Mouse (Mus musculus) limb, embryonic 10.5 days (tissue): ENCODE measurements around the gene Slc44a2. TPM values are rescaled to one million over a fixed set of nuclear protein-coding genes. Genes with fewer than 3 reads are reported as not detected.
"Not testable (repeated sequence)": the region's sequence is repeated elsewhere in the genome, so short reads cannot be mapped to it uniquely, and the experiment has no call there.

Source experiments
- DNase-seq: peaks from one replicate; pipeline ENCODE4 v3.0.0-alpha.2; 2017; ENCODE audit warnings: low spot score
- H3K27ac ChIP-seq: fragments of 300-500 bp; sonication (generic); 2 replicates; pipeline ENCODE4 v1.5.1; 2016; ENCODE audit warnings: mild to moderate bottlenecking
- H3K27me3 ChIP-seq: fragments of 300-500 bp; sonication (generic); 2 replicates; pipeline ENCODE4 v1.6.1; 2016; ENCODE audit warnings: low read depth, mild to moderate bottlenecking; ENCODE audit not compliant: poor library complexity, severe bottlenecking
- H3K36me3 ChIP-seq: fragments of 300-500 bp; sonication (generic); 2 replicates; pipeline ENCODE4 v1.6.1; 2016; ENCODE audit warnings: mild to moderate bottlenecking, moderate library complexity
- H3K4me1 ChIP-seq: fragments of 300-500 bp; sonication (generic); 2 replicates; pipeline ENCODE4 v1.6.1; 2016
- H3K4me3 ChIP-seq: fragments of 300-500 bp; sonication (generic); 2 replicates; pipeline ENCODE4 v1.5.1; 2016; ENCODE audit warnings: mild to moderate bottlenecking, moderate library complexity
- H3K9me3 ChIP-seq: fragments of 300-500 bp; sonication (generic); replicated peaks from 2 replicates; pipeline ENCODE4 v1.6.1; 2016; ENCODE audit warnings: mild to moderate bottlenecking
- WGBS: fragments of 180-500 bp; shearing (Covaris S2); methylation state at CpG from one replicate; pipeline ENCODE4 v1.1.7; 2016; 5-methylcytosine and 5-hydroxymethylcytosine counted together
- polyA plus RNA-seq: library from polyadenylated mRNA; unstranded; fragments of >200 nt; fragmentation: Nextera tagmentation; extraction: Ambion mirVana; gene quantifications from 2 replicates; pipeline ENCODE4 v1.2.1, GENCODE M21; 2016

The Slc44a2 gene
- polyA plus RNA-seq, 1 experiment from 2014 or later: 81.1 TPM

DNA sequence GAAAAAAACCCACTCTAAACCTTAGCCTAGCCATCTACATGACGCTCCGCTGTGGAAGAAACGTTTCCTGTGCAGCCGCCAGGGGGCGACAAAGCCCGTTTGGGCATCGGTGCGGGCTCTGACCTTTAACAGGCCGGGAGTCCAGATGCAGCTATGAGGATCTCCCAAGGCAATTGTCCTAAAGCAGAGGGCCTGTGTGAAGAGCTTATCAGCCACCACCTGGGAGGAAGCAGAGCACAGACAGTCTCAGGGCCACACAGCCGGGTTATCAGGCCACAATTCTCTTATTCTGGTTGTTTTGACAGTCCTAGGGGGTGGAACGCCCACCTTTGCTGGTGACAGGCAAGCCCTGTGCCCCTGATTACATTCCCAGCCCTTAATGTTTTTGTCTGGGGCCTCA lies 7.1 kb upstream of the Slc44a2 start:
- H3K27me3 ChIP-seq: peaks cover 37% of the 10 kb centered on the region
- H3K4me3 ChIP-seq: no peak overlapping the region
- no peaks in the 10 kb centered on the region for H3K9me3 ChIP-seq
- peaks cover 11% of the 10 kb centered on the region; the same call in 1 of the 2 replicates for H3K4me1 ChIP-seq
- no peak overlapping the region for H3K27ac ChIP-seq
- 8% methylated on average over 11 of the region's 11 CpGs for WGBS
- peak; percentile 96 for DNase-seq
- no peaks in the 10 kb centered on the region for H3K36me3 ChIP-seq

DNA sequence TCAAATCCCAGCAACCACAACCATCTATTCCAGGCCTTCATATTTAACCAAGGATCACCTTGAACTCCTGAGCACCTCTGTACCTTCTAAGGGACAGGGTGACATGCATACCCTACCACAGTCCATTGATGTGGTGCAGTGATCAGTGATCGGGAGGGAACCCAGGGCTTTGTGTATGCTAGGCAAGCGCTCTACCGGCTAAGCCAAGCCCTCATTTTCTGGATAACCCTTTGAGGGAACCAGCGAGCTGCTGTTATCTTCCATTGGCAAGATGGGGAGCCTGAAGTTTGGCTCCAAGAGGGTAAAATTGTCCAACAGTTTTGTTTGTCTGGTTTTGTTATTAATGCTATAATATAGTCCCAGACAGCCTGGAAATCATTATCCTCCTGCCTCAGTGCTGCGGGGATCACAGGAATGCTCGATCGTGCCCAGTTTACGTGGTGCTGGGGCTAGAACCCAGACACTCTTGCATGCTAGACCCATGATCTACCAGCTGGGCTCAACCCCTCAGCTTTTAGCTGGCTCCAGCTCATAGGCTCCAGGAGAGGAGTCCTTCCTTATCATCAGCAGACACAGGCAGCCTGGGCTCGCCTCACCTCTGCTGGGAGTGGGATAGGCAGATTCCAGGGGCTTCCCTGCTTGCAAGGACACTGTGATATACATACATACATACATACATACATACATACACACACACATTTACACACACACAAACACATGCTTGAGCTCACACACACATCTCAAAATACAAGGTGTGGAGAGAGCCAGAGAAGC lies 5.9 kb upstream of the Slc44a2 start:
- WGBS: 84% methylated on average over 9 of the region's 9 CpGs
- no peaks in the 10 kb centered on the region for H3K36me3 ChIP-seq
- H3K4me1 ChIP-seq: peaks cover 7% of the 10 kb centered on the region; the same call in 1 of the 2 replicates
- no peak overlapping the region for H3K27ac ChIP-seq
- H3K4me3 ChIP-seq: no peak overlapping the region
- no peaks in the 10 kb centered on the region for H3K9me3 ChIP-seq
- peaks cover 33% of the 10 kb centered on the region for H3K27me3 ChIP-seq
- DNase-seq: no peak

DNA sequence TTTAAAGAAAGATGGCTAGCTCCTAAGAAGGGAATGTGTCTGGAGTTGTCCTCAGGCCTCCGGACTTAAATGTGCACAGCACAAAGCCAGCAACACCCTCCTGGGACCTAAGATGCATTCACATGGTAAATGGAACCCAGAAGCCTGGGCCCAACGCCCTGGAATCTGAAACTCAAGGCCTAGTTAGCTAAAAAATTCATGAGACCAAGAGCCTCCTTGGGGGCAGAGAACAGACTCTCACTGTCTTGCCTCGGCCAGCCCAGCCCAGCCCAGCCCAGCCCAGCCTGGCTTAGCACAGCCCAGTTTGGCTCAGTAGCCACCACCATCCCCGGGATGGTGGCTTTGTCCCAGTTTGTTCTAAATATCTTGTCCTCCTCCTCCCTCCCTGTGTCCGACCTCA lies 5.1 kb upstream of the Slc44a2 start:
- Histone ChIP-seq H3K4me3 (no peak overlapping the region), H3K9me3 (no peaks in the 10 kb centered on the region), H3K36me3 (no peaks in the 10 kb centered on the region), H3K27ac (no peak overlapping the region), H3K27me3 (peaks cover 27% of the 10 kb centered on the region), H3K4me1 (peaks cover 10% of the 10 kb centered on the region; the same call in 1 of the 2 replicates)
- 60% methylated on average over 5 of the region's 5 CpGs for WGBS
- no peak for DNase-seq

DNA sequence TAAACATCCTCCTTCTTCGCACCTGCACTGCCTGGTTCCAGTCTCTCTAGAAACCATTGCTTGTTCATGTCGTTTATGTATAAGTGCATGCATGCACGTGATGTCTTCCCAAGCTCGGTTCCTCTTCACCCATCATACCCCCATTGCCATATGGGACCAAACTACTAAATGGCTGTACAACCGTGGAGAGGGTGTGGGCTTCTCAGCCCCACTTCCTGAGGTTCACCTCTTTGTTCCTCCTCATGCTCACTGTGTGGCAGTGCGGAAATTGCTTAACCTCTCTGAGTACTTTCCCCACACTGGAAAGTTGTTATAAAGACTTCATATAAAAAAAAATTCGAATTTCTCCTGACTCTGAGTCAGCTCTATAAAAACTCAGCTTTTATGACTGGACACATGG lies 3.8 kb upstream of the Slc44a2 start:
- no peak for DNase-seq
- Histone ChIP-seq H3K36me3 (no peaks in the 10 kb centered on the region), H3K27me3 (peaks cover 16% of the 10 kb centered on the region), H3K9me3 (no peaks in the 10 kb centered on the region), H3K27ac (no peak overlapping the region), H3K4me1 (peaks cover 22% of the 10 kb centered on the region), H3K4me3 (no peak overlapping the region)
- WGBS: 73% methylated on average over 7 of the region's 7 CpGs

DNA sequence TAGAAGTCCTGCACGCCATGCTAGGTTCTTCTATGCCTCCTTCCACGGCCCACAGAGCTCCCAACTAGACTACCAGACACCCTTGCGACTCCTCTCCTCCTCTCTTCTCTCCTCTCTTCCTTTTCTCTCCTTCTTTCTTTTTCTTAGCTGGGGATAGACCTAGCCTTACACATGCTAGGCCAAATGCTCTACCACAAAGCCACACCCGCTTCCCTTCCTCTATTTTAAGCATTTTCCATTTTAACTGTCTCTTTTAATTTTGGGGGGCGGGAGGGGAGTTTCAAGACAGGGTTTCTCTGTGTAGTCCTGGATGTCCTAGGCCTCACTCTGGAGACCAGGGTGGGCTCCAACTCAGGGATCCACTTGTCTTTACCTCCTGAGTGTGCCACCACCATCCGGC lies 1.7 kb upstream of the Slc44a2 start:
- H3K27me3 ChIP-seq: no peaks in the 10 kb centered on the region
- H3K9me3 ChIP-seq: no peaks in the 10 kb centered on the region
- 91% methylated on average over 6 of the region's 6 CpGs for WGBS
- no peak overlapping the region for H3K4me3 ChIP-seq
- peaks cover 24% of the 10 kb centered on the region for H3K4me1 ChIP-seq
- no peak overlapping the region for H3K27ac ChIP-seq
- no peaks in the 10 kb centered on the region for H3K36me3 ChIP-seq
- no peak for DNase-seq

DNA sequence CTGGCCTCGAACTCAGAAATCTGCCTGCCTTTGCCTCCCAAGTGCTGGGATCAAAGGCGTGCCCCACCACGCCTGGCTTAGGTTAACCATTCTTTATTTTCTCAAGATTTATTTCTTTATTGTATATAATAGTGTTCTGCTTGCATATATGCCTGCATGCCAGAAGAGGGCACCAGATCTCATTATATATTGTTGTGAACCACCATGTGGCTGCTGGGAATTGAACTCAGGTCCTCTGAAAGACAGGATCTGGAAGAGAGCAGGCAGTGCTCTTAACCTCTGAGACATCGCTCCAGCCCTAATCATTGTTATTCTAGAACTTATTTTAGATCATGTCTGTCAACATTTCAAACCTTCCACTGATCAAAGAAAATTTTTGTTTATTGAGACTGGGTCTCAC lies 995 bp upstream of the Slc44a2 start:
- Histone ChIP-seq H3K9me3 (no peaks in the 10 kb centered on the region), H3K36me3 (peaks cover 5% of the 10 kb centered on the region), H3K27ac (no peak overlapping the region), H3K27me3 (no peaks in the 10 kb centered on the region), H3K4me1 (peaks cover 24% of the 10 kb centered on the region), H3K4me3 (no peak overlapping the region)
- DNase-seq: no peak
- WGBS: 88% methylated on average over 4 of the region's 4 CpGs

DNA sequence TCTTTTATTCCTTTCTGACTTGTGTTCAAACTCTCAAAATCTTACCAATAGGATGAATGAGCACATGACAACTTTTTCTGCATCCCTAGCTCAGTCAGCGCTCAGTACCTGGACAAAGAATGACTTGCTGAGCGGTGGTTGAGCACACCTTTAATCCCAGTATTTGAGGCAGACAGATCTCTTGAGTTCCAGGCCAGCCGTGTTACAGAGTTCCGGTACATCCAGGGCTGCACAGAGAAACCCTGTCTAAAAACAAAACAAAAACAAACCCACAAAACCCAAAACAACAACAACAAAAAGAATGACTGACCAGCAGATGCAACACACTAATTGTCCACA lies 249 bp upstream of the Slc44a2 start:
- WGBS: 36% methylated on average over 4 of the region's 4 CpGs
- H3K9me3 ChIP-seq: no peaks in the 10 kb centered on the region
- peak overlapping the region; percentile 87 for H3K27ac ChIP-seq
- H3K36me3 ChIP-seq: peaks cover 11% of the 10 kb centered on the region
- no peaks in the 10 kb centered on the region for H3K27me3 ChIP-seq
- H3K4me1 ChIP-seq: peaks cover 24% of the 10 kb centered on the region
- H3K4me3 ChIP-seq: peak overlapping the region; percentile 80
- DNase-seq: no peak

DNA sequence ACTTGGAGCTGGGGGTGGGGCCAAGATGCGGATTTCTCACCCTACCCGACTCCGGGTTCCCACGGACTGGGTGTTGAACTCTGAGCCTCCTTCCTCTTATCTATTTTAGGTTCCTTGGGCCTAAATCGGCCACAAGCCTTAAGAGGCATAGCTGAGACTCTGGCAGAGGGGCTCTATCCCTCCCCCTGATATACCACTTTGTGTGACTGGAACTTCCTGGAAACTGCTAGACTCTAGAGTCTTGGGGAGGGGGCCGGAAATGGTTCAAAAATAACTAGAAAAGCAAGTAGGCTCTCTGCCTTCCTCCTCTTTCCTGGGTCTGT lies 976 bp downstream of the Slc44a2 start:
- WGBS: 16% methylated on average over 6 of the region's 6 CpGs
- H3K36me3 ChIP-seq: peaks cover 19% of the 10 kb centered on the region
- DNase-seq: no peak

DNA sequence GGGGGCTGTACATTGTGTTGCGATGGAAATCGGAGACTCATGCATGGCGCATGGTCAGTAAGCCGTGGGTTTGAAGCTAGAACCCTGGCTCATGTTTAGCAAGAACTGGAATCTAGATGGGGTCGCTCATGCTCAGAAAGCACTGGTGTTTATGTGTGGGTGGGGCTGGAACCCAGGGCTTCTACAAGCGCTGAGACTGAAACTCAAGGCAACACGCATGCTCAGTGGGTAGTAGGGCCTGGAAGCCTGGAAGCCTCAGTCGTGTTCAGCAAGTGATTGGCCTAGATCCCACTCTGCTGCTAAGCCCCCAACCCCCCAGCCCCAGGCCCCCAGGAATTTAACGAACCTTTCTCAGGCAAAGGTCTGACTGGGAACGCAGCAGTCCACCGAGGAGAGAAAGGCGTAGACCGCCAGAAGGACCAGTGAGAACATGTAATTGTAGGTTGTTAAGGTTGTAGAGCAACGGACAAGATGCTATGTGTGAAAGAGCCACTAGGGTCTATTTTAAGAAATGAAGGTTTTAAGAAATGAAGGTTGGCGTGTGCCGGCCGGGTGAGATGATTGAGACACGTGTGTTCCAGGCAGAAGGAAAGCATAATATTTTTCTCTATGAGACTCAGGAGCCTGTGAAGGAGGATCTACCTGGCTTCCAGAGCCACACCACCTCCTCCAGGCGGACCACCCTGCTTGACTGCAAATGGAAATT lies 1.9 kb downstream of the Slc44a2 start:
- 87% methylated on average over 19 of the region's 19 CpGs for WGBS
- H3K4me1 ChIP-seq: peaks cover 24% of the 10 kb centered on the region
- no peaks in the 10 kb centered on the region for H3K27me3 ChIP-seq
- DNase-seq: no peak
- H3K27ac ChIP-seq: no peak overlapping the region
- H3K36me3 ChIP-seq: peaks cover 21% of the 10 kb centered on the region
- H3K9me3 ChIP-seq: no peaks in the 10 kb centered on the region
- peak overlapping the region; percentile 80 for H3K4me3 ChIP-seq

More for the DNA sequence above, 976 bp downstream of the Slc44a2 start:
- Histone ChIP-seq H3K4me3 (peak overlapping the region; percentile 80), H3K27ac (peak overlapping the region; percentile 87), H3K27me3 (no peaks in the 10 kb centered on the region), H3K9me3 (no peaks in the 10 kb centered on the region), H3K4me1 (peaks cover 24% of the 10 kb centered on the region)

DNA sequence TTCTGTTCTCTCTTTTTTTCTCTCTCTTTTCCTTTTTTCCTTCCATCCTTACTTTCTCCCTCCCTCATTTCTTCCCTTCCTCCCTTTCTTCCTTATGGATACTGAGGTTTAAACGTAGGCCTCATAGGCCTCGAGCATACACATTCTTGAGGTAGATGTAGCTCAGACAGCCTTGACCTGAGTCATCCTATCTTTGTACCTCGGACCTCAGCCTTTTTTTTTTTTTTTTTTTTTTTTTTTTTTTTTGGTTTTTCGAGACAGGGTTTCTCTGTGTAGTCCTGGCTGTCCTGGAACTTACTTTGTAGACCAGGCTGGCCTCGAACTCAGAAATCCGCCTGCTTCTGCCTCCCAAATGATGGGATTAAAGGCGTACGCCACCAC lies 2.4 kb downstream of the Slc44a2 start:
- WGBS: 93% methylated on average over 8 of the region's 8 CpGs
- not testable (repeated sequence) for H3K9me3 ChIP-seq, H3K27me3 ChIP-seq, DNase-seq, H3K4me3 ChIP-seq, H3K27ac ChIP-seq
- H3K36me3 ChIP-seq: peaks cover 21% of the 10 kb centered on the region
- peaks cover 24% of the 10 kb centered on the region for H3K4me1 ChIP-seq

DNA sequence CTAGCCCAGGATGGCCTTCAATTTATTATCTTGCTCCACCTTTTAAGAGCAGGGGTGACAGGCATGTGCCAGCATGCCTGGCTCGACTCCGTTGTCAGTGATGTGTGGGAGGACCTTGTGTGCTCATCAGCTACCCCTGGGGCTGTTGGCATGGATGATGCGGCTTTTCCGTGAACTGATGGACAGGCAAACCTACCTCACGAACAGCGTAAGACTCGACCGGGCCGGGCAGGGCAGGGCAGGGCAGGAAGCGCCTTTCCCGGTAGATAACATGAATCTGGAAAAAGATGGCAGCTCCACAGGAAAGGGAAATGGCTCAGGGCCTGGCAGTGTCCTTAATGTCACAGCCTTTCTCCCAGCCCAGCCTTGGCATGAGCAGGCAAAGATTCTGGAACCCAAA lies 3.8 kb downstream of the Slc44a2 start:
- 87% methylated on average over 11 of the region's 11 CpGs for WGBS
- H3K4me3 ChIP-seq: no peak overlapping the region
- DNase-seq: no peak
- H3K27me3 ChIP-seq: no peaks in the 10 kb centered on the region
- no peak overlapping the region for H3K27ac ChIP-seq
- H3K4me1 ChIP-seq: peaks cover 24% of the 10 kb centered on the region
- H3K36me3 ChIP-seq: peaks cover 22% of the 10 kb centered on the region
- H3K9me3 ChIP-seq: no peaks in the 10 kb centered on the region

DNA sequence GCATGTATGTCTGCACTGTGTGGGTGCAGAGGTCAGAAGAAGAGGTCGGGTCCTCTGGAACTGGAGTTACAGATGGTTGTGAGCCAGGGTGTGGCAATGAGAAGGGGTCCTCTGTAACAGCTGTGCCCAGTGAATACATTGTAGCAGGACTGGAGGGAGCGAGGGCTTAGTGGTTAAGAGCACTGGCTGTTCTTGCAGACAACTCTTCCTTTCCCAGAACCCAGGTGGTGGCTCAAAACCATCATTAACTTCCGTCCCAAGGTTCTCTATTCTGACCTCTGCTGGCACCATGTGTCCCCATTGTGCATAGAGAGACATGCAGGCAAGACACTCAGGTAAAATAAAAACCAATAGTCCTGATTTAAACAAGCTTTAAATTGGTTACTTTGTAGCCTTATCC lies 7.1 kb downstream of the Slc44a2 start:
- 80% methylated on average over 3 of the region's 3 CpGs for WGBS
- Histone ChIP-seq H3K9me3 (no peaks in the 10 kb centered on the region), H3K27ac (no peak overlapping the region)

DNA sequence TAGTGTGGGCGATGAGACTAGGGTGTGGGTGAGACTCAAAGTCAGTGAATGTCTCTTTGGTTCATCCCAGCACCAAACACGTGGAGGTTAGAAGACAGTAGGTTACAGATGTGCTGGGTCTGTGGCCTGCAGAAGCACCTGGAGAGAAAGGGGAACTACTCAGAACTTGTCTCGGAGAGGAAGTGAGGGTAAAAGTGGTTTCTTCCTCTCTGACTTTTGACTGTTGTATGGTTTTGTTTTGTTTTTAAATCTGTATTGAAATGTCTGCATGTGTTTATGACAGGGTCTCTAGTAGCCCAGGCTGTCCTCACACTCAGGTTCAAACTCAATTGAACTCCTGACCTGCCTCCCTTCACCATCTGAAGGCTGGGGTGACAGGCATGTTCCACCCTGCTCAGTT lies 7.5 kb downstream of the Slc44a2 start:
- no peak overlapping the region for H3K27ac ChIP-seq
- WGBS: 74% methylated on average over 3 of the region's 3 CpGs
- DNase-seq: no peak
- H3K4me3 ChIP-seq: no peak overlapping the region
- H3K27me3 ChIP-seq: no peaks in the 10 kb centered on the region
- H3K4me1 ChIP-seq: peaks cover 12% of the 10 kb centered on the region
- H3K9me3 ChIP-seq: no peaks in the 10 kb centered on the region
- peaks cover 31% of the 10 kb centered on the region for H3K36me3 ChIP-seq

More for the DNA sequence above, 7.1 kb downstream of the Slc44a2 start:
- DNase-seq: no peak
- no peaks in the 10 kb centered on the region for H3K27me3 ChIP-seq
- H3K4me1 ChIP-seq: peaks cover 7% of the 10 kb centered on the region
- H3K36me3 ChIP-seq: peaks cover 31% of the 10 kb centered on the region
- no peak overlapping the region for H3K4me3 ChIP-seq
